Mouse (Mus musculus): ENCODE results near the gene Cd59b. TPM values are rescaled to one million over a fixed set of nuclear protein-coding genes. Genes with fewer than 3 reads are reported as not detected.

Gene Cd59b
- polyA plus RNA-seq, 1 experiment from 2014 or later, result 3.2 TPM

Other genes with a start within 250 kb of the Cd59b start
- 25.6 and 27.2 TPM in 2 replicates for gene Lmo2, start 111.9 kb upstream of the Cd59b start, polyA plus RNA-seq (2016; fragmentation: Nextera tagmentation; extraction: Ambion mirVana)
- gene Fbxo3, start 42.1 kb upstream of the Cd59b start, polyA plus RNA-seq (2016; fragmentation: Nextera tagmentation; extraction: Ambion mirVana), result 59.7 and 60.4 TPM in 2 replicates
- gene 4931422A03Rik, start 41.5 kb upstream of the Cd59b start, polyA plus RNA-seq (2016; fragmentation: Nextera tagmentation; extraction: Ambion mirVana), result 2.0 and 2.3 TPM in 2 replicates
- not detected in 2 replicates for gene Gm10912, start 4.0 kb upstream of the Cd59b start, polyA plus RNA-seq (2016; fragmentation: Nextera tagmentation; extraction: Ambion mirVana)
- gene Gm10799, start 1.3 kb upstream of the Cd59b start, polyA plus RNA-seq (2016; fragmentation: Nextera tagmentation; extraction: Ambion mirVana), result not detected in 2 replicates
- gene Cd59a, start 26.0 kb downstream of the Cd59b start, polyA plus RNA-seq (2016; fragmentation: Nextera tagmentation; extraction: Ambion mirVana), result 23.2 and 23.3 TPM in 2 replicates
- gene A930018P22Rik, start 52.9 kb downstream of the Cd59b start, polyA plus RNA-seq (2016; fragmentation: Nextera tagmentation; extraction: Ambion mirVana), result not detected in 2 replicates

Data from hindbrain, embryonic 12.5 days (tissue).